Mouse (Mus musculus): Measurements from ENCODE around the gene Tmem72. TPM values are rescaled to one million over a fixed set of nuclear protein-coding genes. Genes with fewer than 3 reads are reported as not detected.

Tmem72 gene
- 1.1 and 1.5 TPM in 2 replicates for polyA plus RNA-seq (2015; fragmentation: Nextera tagmentation; extraction: Ambion mirVana)

DNA sequence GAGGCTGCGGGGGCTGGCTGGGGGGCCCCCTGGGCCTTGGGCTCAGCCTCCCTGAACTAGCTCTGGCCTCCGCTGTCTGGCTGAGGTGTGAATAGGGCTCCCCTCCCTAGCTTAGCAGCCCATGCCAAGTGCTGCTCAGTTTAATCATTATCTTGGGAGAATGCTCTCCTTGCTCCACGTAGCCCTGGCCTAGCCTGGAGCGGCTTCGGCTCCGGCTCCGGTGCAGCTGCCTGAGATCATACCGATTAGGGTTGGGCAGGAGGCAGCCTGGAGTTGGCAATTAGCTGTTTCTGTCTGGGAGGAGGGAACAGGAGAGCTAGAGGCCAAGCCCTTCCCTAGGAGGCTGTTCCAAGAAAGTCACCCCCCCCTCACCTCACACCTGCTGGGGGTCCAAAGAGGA is at the start of gene Tmem72:
Tmem72 (minus strand) TSS at position 248 of the 400 bp plus-strand sequence.
- no peak for ATAC-seq (ENCODE audit: low FRiP score)

DNA sequence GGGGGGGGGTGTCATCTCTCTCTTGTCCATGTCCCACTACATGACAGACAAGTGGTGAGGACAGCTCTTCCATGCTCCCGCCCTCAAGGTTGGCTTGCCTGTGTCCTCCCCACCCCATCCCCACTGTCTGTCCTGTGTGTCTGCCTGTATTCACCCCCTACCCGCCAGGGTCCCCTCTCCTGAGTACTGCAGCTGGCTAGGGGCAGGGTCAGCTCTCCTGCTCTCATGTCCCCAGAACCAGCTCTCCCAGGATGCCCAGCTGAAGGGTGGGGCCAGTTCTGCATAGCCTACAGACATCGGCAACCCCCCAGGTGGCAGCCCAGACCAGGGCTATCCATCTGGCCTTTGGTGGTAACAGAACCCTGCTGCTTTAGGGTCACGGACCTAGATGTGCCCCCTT is 47.8 kb upstream of the Tmem72 start:
- no peak for ATAC-seq (ENCODE audit: low FRiP score)
- H3K9me3 ChIP-seq (replicated peaks): no peaks in the 10 kb centered on the region
- peaks cover 2% of the 10 kb centered on the region; the same call in 1 of the 2 replicates for H3K4me1 ChIP-seq
- H3K4me2 ChIP-seq: no peak overlapping the region
- WGBS: 90% methylated on average over 4 of the region's 4 CpGs
- no peaks in the 10 kb centered on the region for H3K27me3 ChIP-seq (replicated peaks)
- no peaks in the 10 kb centered on the region for H3K36me3 ChIP-seq
- H3K4me3 ChIP-seq (replicated peaks): no peak overlapping the region
- H3K27ac ChIP-seq (replicated peaks): no peak overlapping the region
- no peak overlapping the region for H3K9ac ChIP-seq (replicated peaks)

More for the DNA sequence above, at the start of gene Tmem72:
- Histone ChIP-seq H3K9ac (replicated peaks) (no peak within 1 kb of the TSS), H3K27me3 (replicated peaks) (no peaks in the 10 kb centered on the region), H3K4me1 (no peaks in the 10 kb centered on the region), H3K27ac (replicated peaks) (no peak within 1 kb of the TSS), H3K36me3 (no peaks in the 10 kb centered on the region), H3K4me3 (replicated peaks) (no peak within 1 kb of the TSS), H3K9me3 (replicated peaks) (no peaks in the 10 kb centered on the region), H3K4me2 (no peak within 1 kb of the TSS)
- 67% methylated on average over 8 of the region's 8 CpGs for WGBS

DNA sequence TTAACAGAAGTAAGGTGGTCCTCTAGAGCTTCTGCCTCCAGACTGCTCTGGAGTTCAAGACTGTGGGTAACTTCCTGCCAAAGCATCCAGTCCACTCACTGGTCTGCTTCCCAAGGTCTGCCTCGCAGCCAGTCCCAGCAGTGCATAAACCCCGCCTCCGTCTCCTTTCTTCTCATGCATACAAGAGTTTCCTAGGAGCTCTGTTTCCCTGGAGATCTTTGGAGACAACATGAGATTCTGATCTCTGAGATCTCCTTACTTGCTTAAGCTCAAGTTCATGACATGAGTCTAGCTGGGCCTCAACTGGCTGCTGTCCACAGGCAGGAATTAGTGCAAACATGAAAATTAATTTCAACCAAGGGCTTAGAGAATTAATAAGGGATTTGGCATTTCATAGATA is 45.6 kb upstream of the Tmem72 start:
- no peak overlapping the region for H3K27ac ChIP-seq (replicated peaks)
- no peaks in the 10 kb centered on the region for H3K4me1 ChIP-seq
- 47% methylated on average over 3 of the region's 3 CpGs for WGBS
- no peak overlapping the region for H3K9ac ChIP-seq (replicated peaks)
- no peak overlapping the region for H3K4me3 ChIP-seq (replicated peaks)
- H3K27me3 ChIP-seq (replicated peaks): no peaks in the 10 kb centered on the region
- H3K4me2 ChIP-seq: no peak overlapping the region
- ATAC-seq (ENCODE audit: low FRiP score): no peak
- H3K9me3 ChIP-seq (replicated peaks): no peaks in the 10 kb centered on the region
- no peaks in the 10 kb centered on the region for H3K36me3 ChIP-seq

DNA sequence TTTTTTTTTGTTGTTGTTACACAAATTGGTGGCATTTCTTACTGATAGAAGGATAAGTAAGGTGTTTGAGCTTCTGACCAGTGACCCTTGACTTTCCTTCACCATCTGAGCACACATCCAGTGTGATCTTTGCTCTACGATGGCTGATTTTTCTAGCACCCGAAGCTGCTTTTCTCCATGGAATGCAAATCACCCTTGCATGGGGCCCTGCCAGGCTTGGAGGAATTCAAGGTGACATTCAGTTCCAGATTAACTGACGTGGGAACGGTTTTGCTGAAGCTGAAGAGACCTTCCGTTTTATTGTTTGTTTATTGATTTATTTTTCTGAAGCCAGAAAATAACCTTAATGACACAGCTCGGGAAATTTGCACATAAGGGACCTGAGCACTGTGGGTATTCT is 43.5 kb upstream of the Tmem72 start:
- Histone ChIP-seq H3K27me3 (replicated peaks) (no peaks in the 10 kb centered on the region), H3K4me3 (replicated peaks) (no peak overlapping the region), H3K9me3 (replicated peaks) (no peaks in the 10 kb centered on the region), H3K4me2 (no peak overlapping the region), H3K27ac (replicated peaks) (no peak overlapping the region), H3K9ac (replicated peaks) (no peak overlapping the region), H3K4me1 (no peaks in the 10 kb centered on the region), H3K36me3 (no peaks in the 10 kb centered on the region)
- no peak for ATAC-seq (ENCODE audit: low FRiP score)
- 77% methylated on average over 6 of the region's 6 CpGs for WGBS

DNA sequence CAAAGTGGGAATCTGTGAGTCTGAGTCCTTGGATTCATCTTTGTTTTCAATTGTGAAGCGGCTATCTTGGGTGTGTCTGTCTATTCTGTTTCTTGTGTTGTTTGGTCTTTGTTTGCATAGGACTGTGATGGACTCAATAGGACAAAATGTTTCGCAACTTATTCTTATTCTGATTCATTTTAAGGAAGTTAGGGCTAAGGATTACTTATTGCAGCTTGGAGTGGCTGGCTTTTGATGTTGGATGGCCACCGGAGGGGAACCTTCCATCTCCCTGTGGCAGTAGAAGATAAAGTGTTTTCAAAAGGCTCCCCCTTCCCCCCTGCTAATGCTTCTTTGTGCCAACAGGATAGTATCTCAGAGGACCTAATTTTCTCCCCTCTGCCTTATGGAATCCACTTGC is 39.7 kb upstream of the Tmem72 start:
- Histone ChIP-seq H3K4me3 (replicated peaks) (no peak overlapping the region), H3K9ac (replicated peaks) (no peak overlapping the region), H3K27me3 (replicated peaks) (no peaks in the 10 kb centered on the region), H3K4me2 (no peak overlapping the region), H3K4me1 (no peaks in the 10 kb centered on the region), H3K36me3 (no peaks in the 10 kb centered on the region), H3K27ac (replicated peaks) (no peak overlapping the region), H3K9me3 (replicated peaks) (no peaks in the 10 kb centered on the region)
- 82% methylated on average over 3 of the region's 3 CpGs for WGBS
- ATAC-seq (ENCODE audit: low FRiP score): no peak

DNA sequence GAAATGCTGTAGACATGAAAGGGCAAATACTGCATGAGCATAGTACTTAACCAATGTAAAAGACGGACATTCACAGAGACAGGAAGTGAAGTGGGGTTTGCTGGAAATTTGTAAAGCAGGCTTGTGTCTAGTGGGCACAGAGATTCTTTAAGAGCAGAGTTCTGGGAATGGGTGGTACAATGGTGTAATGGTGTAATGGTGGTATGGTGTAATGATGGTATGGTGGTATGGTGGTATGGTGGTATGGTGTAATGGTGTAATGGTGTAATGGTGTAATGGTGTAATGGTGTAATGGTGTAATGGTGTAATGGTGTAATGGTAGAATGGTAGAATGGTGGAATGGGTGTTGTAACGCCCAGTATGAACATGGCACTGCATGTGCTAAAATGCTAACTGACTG is 21.3 kb upstream of the Tmem72 start:
- Histone ChIP-seq H3K9ac (replicated peaks) (no peak overlapping the region), H3K27me3 (replicated peaks) (no peaks in the 10 kb centered on the region), H3K27ac (replicated peaks) (no peak overlapping the region), H3K4me3 (replicated peaks) (no peak overlapping the region), H3K4me2 (no peak overlapping the region), H3K36me3 (no peaks in the 10 kb centered on the region), H3K9me3 (replicated peaks) (no peaks in the 10 kb centered on the region), H3K4me1 (no peaks in the 10 kb centered on the region)
- WGBS: 77% methylated on average over 2 of the region's 2 CpGs
- no peak for ATAC-seq (ENCODE audit: low FRiP score)

DNA sequence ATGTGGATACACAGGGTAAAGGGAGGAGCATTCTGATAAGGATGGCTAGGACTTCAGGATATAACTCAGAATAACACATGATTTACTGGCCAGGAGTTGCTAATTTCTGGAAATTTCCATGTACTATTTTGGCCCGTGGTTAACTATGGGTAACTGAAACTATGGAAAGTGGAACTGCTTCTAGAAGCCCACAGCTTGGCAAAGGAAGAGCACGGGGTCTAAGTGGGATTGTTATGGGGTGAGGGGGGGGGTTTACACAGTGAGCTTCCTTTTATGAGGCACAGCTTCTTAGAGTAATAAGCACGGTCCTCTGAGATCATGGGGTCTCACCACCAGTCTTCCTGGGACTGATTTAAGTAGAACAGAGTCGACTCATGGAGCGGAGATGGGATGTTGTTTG is 18.6 kb upstream of the Tmem72 start:
- Histone ChIP-seq H3K9me3 (replicated peaks) (no peaks in the 10 kb centered on the region), H3K27ac (replicated peaks) (no peak overlapping the region), H3K27me3 (replicated peaks) (no peaks in the 10 kb centered on the region), H3K4me1 (no peaks in the 10 kb centered on the region), H3K4me3 (replicated peaks) (no peak overlapping the region), H3K9ac (replicated peaks) (no peak overlapping the region), H3K4me2 (no peak overlapping the region), H3K36me3 (no peaks in the 10 kb centered on the region)
- 89% methylated on average over 5 of the region's 5 CpGs for WGBS
- ATAC-seq (ENCODE audit: low FRiP score): no peak

DNA sequence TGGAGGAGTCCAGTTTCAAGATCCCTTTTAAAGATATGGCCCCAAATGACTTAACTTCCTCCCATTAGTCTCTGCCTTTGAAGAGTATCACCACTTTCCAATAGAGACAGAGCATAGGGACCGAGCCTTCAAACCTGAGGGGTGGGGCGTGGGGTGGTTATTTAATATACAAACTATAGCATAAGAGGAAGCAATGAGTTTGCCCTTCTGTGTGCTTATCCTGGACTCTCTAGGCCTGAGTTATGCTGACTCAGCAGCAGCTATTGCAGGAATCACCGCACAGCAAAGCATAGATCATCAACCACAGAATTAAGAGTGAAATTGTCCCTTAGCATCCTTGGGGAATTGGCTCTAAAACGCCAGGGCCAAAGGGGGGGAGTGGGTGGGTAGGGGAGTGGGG is 16.9 kb upstream of the Tmem72 start:
- Histone ChIP-seq H3K4me2 (no peak overlapping the region), H3K27me3 (replicated peaks) (no peaks in the 10 kb centered on the region), H3K4me3 (replicated peaks) (no peak overlapping the region), H3K9ac (replicated peaks) (no peak overlapping the region), H3K9me3 (replicated peaks) (no peaks in the 10 kb centered on the region), H3K27ac (replicated peaks) (no peak overlapping the region), H3K4me1 (no peaks in the 10 kb centered on the region), H3K36me3 (no peaks in the 10 kb centered on the region)
- no peak for ATAC-seq (ENCODE audit: low FRiP score)
- WGBS: 80% methylated on average over 4 of the region's 4 CpGs

DNA sequence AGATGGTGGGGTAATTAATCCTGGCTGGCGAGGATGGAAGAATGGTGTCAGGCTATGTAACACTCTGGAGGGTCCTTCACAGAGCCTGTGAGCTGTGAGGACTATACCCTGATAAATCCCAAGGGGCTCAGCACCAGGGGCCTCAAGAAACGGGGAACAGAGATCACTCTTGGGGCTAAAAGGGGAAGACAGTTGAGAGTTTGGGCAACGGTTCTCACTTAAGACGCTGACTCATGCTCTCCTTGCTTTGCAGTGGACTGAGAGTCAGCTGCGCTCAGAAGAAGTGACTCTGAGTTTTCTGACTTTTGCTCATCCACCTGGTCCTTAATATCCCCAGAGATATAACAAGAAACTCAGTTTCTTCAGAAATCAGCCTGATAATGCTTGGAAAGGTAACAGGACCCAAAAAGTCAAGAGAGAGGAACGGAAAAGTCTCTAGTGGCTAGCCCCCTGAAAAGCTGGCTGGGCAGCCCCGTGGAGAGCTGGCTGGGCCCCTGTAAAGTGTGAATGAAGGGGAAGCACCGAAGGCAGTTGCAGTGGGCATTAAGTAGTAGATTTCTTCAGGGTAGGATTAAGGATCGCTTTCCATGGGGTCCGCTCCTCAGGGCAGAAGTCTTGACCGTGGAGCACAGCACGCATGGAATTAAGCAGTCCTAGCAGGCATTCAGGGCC is 7.9 kb upstream of the Tmem72 start:
- Histone ChIP-seq H3K9ac (replicated peaks) (no peak overlapping the region), H3K27ac (replicated peaks) (no peak overlapping the region), H3K36me3 (no peaks in the 10 kb centered on the region), H3K4me1 (no peaks in the 10 kb centered on the region), H3K27me3 (replicated peaks) (no peaks in the 10 kb centered on the region), H3K4me3 (replicated peaks) (no peak overlapping the region), H3K9me3 (replicated peaks) (no peaks in the 10 kb centered on the region), H3K4me2 (no peak overlapping the region)
- ATAC-seq (ENCODE audit: low FRiP score): no peak
- 78% methylated on average over 12 of the region's 12 CpGs for WGBS

DNA sequence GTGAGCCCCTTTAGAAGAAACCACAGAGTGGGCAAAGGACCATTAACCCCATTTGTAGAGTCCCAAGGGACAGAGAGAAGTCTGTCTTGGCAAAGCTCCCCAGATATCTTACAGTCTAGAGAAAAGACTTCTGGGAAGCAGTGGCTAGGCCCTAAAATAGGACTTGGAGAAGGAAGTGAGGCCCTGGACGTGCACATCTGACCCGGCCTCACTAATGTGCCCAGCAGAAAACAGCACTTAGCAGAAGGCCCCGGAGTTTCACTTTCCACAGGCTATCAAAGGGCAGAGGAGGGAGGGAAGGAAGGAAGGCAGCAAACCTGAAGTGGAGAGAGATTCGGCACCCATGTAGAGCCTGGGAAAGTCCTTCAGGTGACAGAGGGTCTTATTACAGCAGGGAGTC is 2.2 kb upstream of the Tmem72 start:
- ATAC-seq (ENCODE audit: low FRiP score): no peak
- no peaks in the 10 kb centered on the region for H3K27me3 ChIP-seq (replicated peaks)
- H3K4me1 ChIP-seq: no peaks in the 10 kb centered on the region
- H3K27ac ChIP-seq (replicated peaks): no peak overlapping the region
- no peak overlapping the region for H3K9ac ChIP-seq (replicated peaks)
- H3K9me3 ChIP-seq (replicated peaks): no peaks in the 10 kb centered on the region
- H3K36me3 ChIP-seq: no peaks in the 10 kb centered on the region
- H3K4me3 ChIP-seq (replicated peaks): no peak overlapping the region
- WGBS: 80% methylated on average over 4 of the region's 4 CpGs
- no peak overlapping the region for H3K4me2 ChIP-seq

DNA sequence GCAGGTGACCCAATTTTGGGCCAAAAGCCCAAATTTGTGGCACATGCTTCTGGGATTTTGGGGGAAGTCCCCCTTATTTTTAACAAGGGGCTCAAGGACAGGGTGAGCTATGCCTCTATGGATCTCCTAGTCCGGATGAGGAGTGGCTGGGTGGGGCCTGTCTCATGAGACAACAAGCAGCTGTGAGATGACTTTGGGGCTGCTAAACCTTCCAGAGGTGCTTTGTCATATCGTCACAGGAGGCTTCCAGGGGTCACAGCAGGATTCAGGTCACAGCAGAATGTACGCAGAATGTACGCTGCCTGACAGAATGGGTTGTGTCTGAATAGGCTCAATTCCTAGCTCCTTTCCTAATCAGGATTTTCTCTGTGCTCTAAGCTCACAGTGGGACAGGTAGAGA is 1.6 kb upstream of the Tmem72 start:
- WGBS: 84% methylated on average over 4 of the region's 4 CpGs

DNA sequence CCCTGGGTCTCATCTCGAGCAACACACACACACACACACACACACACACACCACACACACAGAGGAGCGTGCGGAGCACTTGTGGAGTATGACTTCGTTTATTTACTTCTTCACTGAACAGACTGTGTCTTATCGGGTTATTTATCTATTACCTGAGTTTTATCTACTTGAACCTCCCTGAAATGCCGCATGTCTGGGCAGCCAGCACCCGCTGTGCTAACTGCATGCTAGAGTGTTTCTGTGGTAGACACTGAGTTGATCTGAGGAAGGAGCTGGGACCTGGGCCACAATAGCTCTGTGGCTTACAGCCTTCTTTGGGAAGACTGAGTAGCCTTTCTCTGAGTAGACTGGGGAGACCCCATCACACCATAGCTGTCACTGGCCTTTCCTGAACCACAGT is 1.1 kb upstream of the Tmem72 start:
- H3K27ac ChIP-seq (replicated peaks): no peak overlapping the region
- no peaks in the 10 kb centered on the region for H3K27me3 ChIP-seq (replicated peaks)
- H3K9me3 ChIP-seq (replicated peaks): no peaks in the 10 kb centered on the region
- H3K4me2 ChIP-seq: no peak overlapping the region
- H3K9ac ChIP-seq (replicated peaks): no peak overlapping the region
- no peak for ATAC-seq (ENCODE audit: low FRiP score)
- H3K36me3 ChIP-seq: no peaks in the 10 kb centered on the region
- H3K4me1 ChIP-seq: no peaks in the 10 kb centered on the region
- H3K4me3 ChIP-seq (replicated peaks): no peak overlapping the region
- WGBS: 90% methylated on average over 7 of the region's 7 CpGs

More for the DNA sequence above, 1.6 kb upstream of the Tmem72 start:
- Histone ChIP-seq H3K9ac (replicated peaks) (no peak overlapping the region), H3K4me2 (no peak overlapping the region), H3K27ac (replicated peaks) (no peak overlapping the region), H3K9me3 (replicated peaks) (no peaks in the 10 kb centered on the region), H3K4me1 (no peaks in the 10 kb centered on the region), H3K36me3 (no peaks in the 10 kb centered on the region), H3K27me3 (replicated peaks) (no peaks in the 10 kb centered on the region), H3K4me3 (replicated peaks) (no peak overlapping the region)
- ATAC-seq (ENCODE audit: low FRiP score): no peak

Measured in neural tube, embryonic 15.5 days (tissue).